Mouse (Mus musculus) C2C12 (cell line): ENCODE results near the gene Miip.

Source experiments
- CEBPB ChIP-seq: IDR thresholded peaks from one replicate; pipeline ENCODE4 v1.6.1; 2011; ENCODE audit warnings: low read depth, mild to moderate bottlenecking, control low read depth, moderate library complexity
- CTCF ChIP-seq: IDR thresholded peaks from one replicate; pipeline ENCODE4 v1.5.1; 2011; ENCODE audit not compliant: control insufficient read depth, insufficient read depth, insufficient read length
- FOSL1 ChIP-seq: IDR thresholded peaks from one replicate; pipeline ENCODE4 v1.8.0; 2011; ENCODE audit warnings: mild to moderate bottlenecking, low read length; ENCODE audit not compliant: poor library complexity, insufficient read depth, severe bottlenecking
- MAX ChIP-seq: IDR thresholded peaks from one replicate; pipeline ENCODE4 v1.6.1; 2011; ENCODE audit warnings: mild to moderate bottlenecking, control low read depth
- MYOD1 ChIP-seq: IDR thresholded peaks from one replicate; pipeline ENCODE4 v1.6.1; 2011; ENCODE audit warnings: low read depth; ENCODE audit not compliant: control insufficient read depth, insufficient read length
- MYOG ChIP-seq: IDR thresholded peaks from one replicate; pipeline ENCODE4 v1.6.1; 2011; ENCODE audit not compliant: control insufficient read depth, insufficient read length; ENCODE audit errors: extremely low read depth
- USF1 ChIP-seq: IDR thresholded peaks from one replicate; pipeline ENCODE4 v1.6.1; 2011; ENCODE audit warnings: low read depth, mild to moderate bottlenecking, control low read depth, moderate library complexity

DNA sequence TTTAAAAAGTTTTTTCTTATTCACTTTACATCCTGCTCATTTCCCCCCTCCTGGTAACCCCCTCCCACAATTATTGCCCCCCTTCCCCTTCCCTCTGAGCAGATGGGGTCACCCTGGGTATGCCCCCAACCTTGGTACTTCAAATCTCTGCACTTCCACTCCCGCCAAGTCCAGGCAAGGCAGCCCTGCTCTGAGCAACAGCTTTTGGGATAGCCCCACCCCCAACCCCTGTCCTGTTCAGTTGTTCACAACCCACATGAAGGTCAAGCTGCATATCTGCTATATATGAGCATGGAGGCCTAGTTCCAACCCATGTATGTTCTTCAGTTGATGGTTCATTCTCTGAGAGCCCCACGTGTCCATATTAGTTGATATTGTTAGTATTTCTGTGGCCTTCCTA, 17.8 kb downstream of the Miip start:
- TF ChIP-seq CTCF (no peak), FOSL1 (no peak), MAX (no peak), MYOG (no peak), CEBPB (no peak), MYOD1 (no peak), USF1 (no peak)
